Mouse (Mus musculus) CH12.LX (cell line): ENCODE results near the gene Mrps12. TPM values are rescaled to one million over a fixed set of nuclear protein-coding genes. Genes with fewer than 3 reads are reported as not detected.

Source experiments
- DNase-seq: peaks from one replicate; pipeline ENCODE4 v3.0.0-alpha.2; 2013; ENCODE audit errors: extremely low read depth
- H3K27ac ChIP-seq: 2 replicates; pipeline ENCODE4 v1.5.1; 2012; ENCODE audit warnings: low read depth, mild to moderate bottlenecking, control low read depth, moderate library complexity; ENCODE audit not compliant: insufficient read depth
- H3K27me3 ChIP-seq: replicated peaks from 2 replicates; pipeline ENCODE3; 2012; ENCODE audit warnings: inconsistent platforms
- H3K36me3 ChIP-seq, 2 experiments: replicated peaks in 1 of 2; 2 replicates each; pipeline versions ENCODE3 to v1.6.1; 2012; ENCODE audit warnings: inconsistent platforms in 1 of 2, low read length in 1 of 2, mild to moderate bottlenecking in 1 of 2, mixed read lengths in 1 of 2, moderate library complexity in 1 of 2; ENCODE audit not compliant: control insufficient read depth in 1 of 2, insufficient read depth in 1 of 2
- H3K4me1 ChIP-seq, 2 experiments: 2 replicates each; pipeline ENCODE4 v1.6.1; 2012; ENCODE audit warnings: inconsistent platforms in 1 of 2, moderate library complexity in 1 of 2; ENCODE audit not compliant: insufficient read depth in 2 of 2, control insufficient read depth in 1 of 2
- H3K4me2 ChIP-seq: 2 replicates; pipeline ENCODE4 v1.6.1; 2012; ENCODE audit warnings: low read depth, mild to moderate bottlenecking, control low read depth; ENCODE audit not compliant: poor library complexity, insufficient read depth, severe bottlenecking
- H3K4me3 ChIP-seq, 3 experiments: fragments of 150-350 bp in 1 of 3; sonication (generic) in 1 of 3; replicated peaks in 1 of 3; 2 replicates each; pipeline versions ENCODE3 to v1.5.1; 2011 to 2012; ENCODE audit warnings: low read depth in 2 of 3, low read length in 2 of 3, mild to moderate bottlenecking in 2 of 3, moderate library complexity in 2 of 3, control low read depth in 1 of 3, improper control_type of control experiment in 1 of 3, inconsistent platforms in 1 of 3, mixed read lengths in 1 of 3; ENCODE audit not compliant: poor library complexity in 1 of 3
- H3K79me2 ChIP-seq: replicated peaks from 2 replicates; pipeline ENCODE4 v1.6.1; 2012; ENCODE audit warnings: mild to moderate bottlenecking, moderate library complexity; ENCODE audit not compliant: control insufficient read depth, poor library complexity, insufficient read depth, severe bottlenecking; ENCODE audit errors: extremely low read depth
- H3K9ac ChIP-seq: 2 replicates; pipeline ENCODE4 v1.6.1; 2012; ENCODE audit warnings: low read depth, mild to moderate bottlenecking, control low read depth, moderate library complexity; ENCODE audit not compliant: insufficient read depth
- H3K9me3 ChIP-seq: replicated peaks from 2 replicates; pipeline ENCODE3; 2012; ENCODE audit warnings: low read length, inconsistent platforms, mixed read lengths
- CTCF ChIP-seq, 2 experiments: IDR thresholded peaks in 1 of 2; conservative IDR thresholded peaks in 1 of 2; 2 replicates each; pipeline ENCODE4 v1.5.1; 2011 to 2012; ENCODE audit warnings: low read depth in 2 of 2, low read length in 2 of 2, improper control_type of control experiment in 1 of 2, inconsistent platforms in 1 of 2, mild to moderate bottlenecking in 1 of 2, moderate library complexity in 1 of 2
- EP300 ChIP-seq: IDR thresholded peaks from 2 replicates; pipeline ENCODE4 v1.6.1; 2011; ENCODE audit warnings: low read length, improper control_type of control experiment
- IRF4 ChIP-seq: IDR thresholded peaks from 2 replicates; pipeline ENCODE4 v1.6.1; 2014; ENCODE audit warnings: low read depth, mild to moderate bottlenecking, inconsistent platforms, low read length, improper control_type of control experiment
- JUN ChIP-seq: IDR thresholded peaks from 2 replicates; pipeline ENCODE4 v1.6.1; 2011; ENCODE audit warnings: low read depth, mild to moderate bottlenecking, low read length, improper control_type of control experiment, moderate library complexity; ENCODE audit not compliant: insufficient read depth
- JUND ChIP-seq: conservative IDR thresholded peaks from 2 replicates; pipeline ENCODE4 v1.6.1; 2011; ENCODE audit warnings: low read depth, low read length, improper control_type of control experiment
- KAT2A ChIP-seq: IDR thresholded peaks from 2 replicates; pipeline ENCODE4 v1.6.1; 2012; ENCODE audit warnings: low read length, improper control_type of control experiment, inconsistent platforms; ENCODE audit not compliant: insufficient replicate concordance
- MAZ ChIP-seq: IDR thresholded peaks from 2 replicates; pipeline ENCODE4 v1.6.1; 2012; ENCODE audit warnings: low read depth, mild to moderate bottlenecking, inconsistent platforms, low read length, improper control_type of control experiment, moderate library complexity
- MYC ChIP-seq: IDR thresholded peaks from 2 replicates; pipeline ENCODE4 v1.6.1; 2011; ENCODE audit warnings: low read depth, mild to moderate bottlenecking, improper control_type of control experiment, low read length
- NELFE ChIP-seq: IDR thresholded peaks from 2 replicates; pipeline ENCODE4 v1.6.1; 2011; ENCODE audit warnings: low read depth, low read length, improper control_type of control experiment
- NRF1 ChIP-seq: IDR thresholded peaks from 2 replicates; pipeline ENCODE4 v1.6.1; 2014; ENCODE audit warnings: low read depth, mild to moderate bottlenecking, inconsistent platforms, low read length, improper control_type of control experiment, moderate library complexity
- SMC3 ChIP-seq: IDR thresholded peaks from 2 replicates; pipeline ENCODE4 v1.6.1; 2011; ENCODE audit warnings: low read depth, low read length, improper control_type of control experiment
- TBP ChIP-seq: conservative IDR thresholded peaks from 2 replicates; pipeline ENCODE4 v1.6.1; 2011; ENCODE audit warnings: low read depth, low read length, improper control_type of control experiment
- TCF12 ChIP-seq: IDR thresholded peaks from 2 replicates; pipeline ENCODE4 v1.6.1; 2014; ENCODE audit warnings: low read depth, mild to moderate bottlenecking, inconsistent platforms, low read length, improper control_type of control experiment
- USF1 ChIP-seq: IDR thresholded peaks from 2 replicates; pipeline ENCODE4 v1.6.1; 2014; ENCODE audit warnings: low read depth, mild to moderate bottlenecking, inconsistent platforms, low read length, improper control_type of control experiment
- USF2 ChIP-seq: conservative IDR thresholded peaks from 2 replicates; pipeline ENCODE4 v1.6.1; 2011; ENCODE audit warnings: low read depth, low read length, improper control_type of control experiment
- ZKSCAN1 ChIP-seq: IDR thresholded peaks from 2 replicates; pipeline ENCODE4 v1.6.1; 2012; ENCODE audit warnings: low read depth, inconsistent platforms, low read length, improper control_type of control experiment, borderline replicate concordance
- ZNF384 ChIP-seq: IDR thresholded peaks from 2 replicates; pipeline ENCODE4 v1.6.1; 2012; ENCODE audit warnings: low read depth, low read length, improper control_type of control experiment, inconsistent platforms
- dilution Hi-C: fragments of 300-500 bp; cut with MboI; formaldehyde crosslinking; loops from 2 replicates; pipeline ENCODE4 v1.14.3; 2020; ENCODE audit warnings: low sequenced_read_pairs; ENCODE audit not compliant: extremely low pct_unique_long_range_greater_than_20kb, extremely low pct_ligation_motif_present
- in situ Hi-C: fragments of 300-500 bp; cut with MboI; formaldehyde crosslinking; loops from 3 replicates; pipeline ENCODE4 v1.14.3; 2019; ENCODE audit warnings: low sequenced_read_pairs, low pct_ligation_motif_present, low pct_unique_long_range_greater_than_20kb, mixed read lengths
- polyA plus RNA-seq: library from polyadenylated mRNA; unstranded; fragments of >175 nt; gene quantifications from 2 replicates; pipeline ENCODE4 v1.2.1, GENCODE M21; 2012; ENCODE audit warnings: low read depth; ENCODE audit not compliant: insufficient read length
- total RNA-seq, 2 experiments: library from RNA; depleted of rRNA; stranded (reverse); fragments of 300-350 nt in 1 of 2; fragments of >200 nt in 1 of 2; gene quantifications; 2 replicates each; pipeline ENCODE4 v1.2.3; 2012 to 2014

The Mrps12 gene
- total and polyA plus RNA-seq, 3 experiments = 66.0 to 112 (median 91.6) TPM

GRCm38 (mm10) chr7:28724613-28725012 lies 17.0 kb downstream of the Mrps12 start:
- DNase-seq = no peak
- Histone ChIP-seq H3K27ac (no peak overlapping the region), H3K27me3 (peaks cover 3% of the 10 kb centered on the region), H3K4me2 (no peak overlapping the region), H3K4me3 (no peak overlapping the region), H3K36me3 (no peaks in the 10 kb centered on the region), H3K4me1 (0 out of 4 replicates have a peak, but pooled peaks cover 0 to 2% of the 10 kb centered on the region in 2 experiments), H3K9ac (no peak overlapping the region), H3K79me2 (no peaks in the 10 kb centered on the region), H3K9me3 (peaks cover 5% of the 10 kb centered on the region)
- in situ Hi-C loops = no loop called here
- dilution Hi-C loops = no loop called here
- TF ChIP-seq JUN (no peak), JUND (no peak), MYC (no peak), ZKSCAN1 (no peak), SMC3 (no peak), ZNF384 (no peak), CTCF (conservative IDR thresholded peaks at IDR 0.05 in 1 of 2, IDR thresholded peaks at IDR 0.05 in 1 of 2; ENCODE audit: low read depth in 2 of 2, low read length in 2 of 2) (no peak), USF1 (no peak), KAT2A (no peak), USF2 (no peak)

- in situ Hi-C loops (no loop called here), dilution Hi-C loops (no loop called here)
- Histone ChIP-seq H3K4me1 (0 out of 4 replicates have a peak, but pooled peaks cover 0 to 2% of the 10 kb centered on the region in 2 experiments), H3K4me3 (no peak overlapping the region), H3K4me2 (no peak overlapping the region), H3K36me3 (no peaks in the 10 kb centered on the region), H3K9ac (no peak overlapping the region), H3K27ac (no peak overlapping the region), H3K27me3 (no peaks in the 10 kb centered on the region), H3K79me2 (no peaks in the 10 kb centered on the region), H3K9me3 (peaks cover 5% of the 10 kb centered on the region)
- no peak for DNase-seq
- peak in 1 of 2 experiments; percentile 45; a peak in 1 of 4 replicates for TF ChIP-seq CTCF (conservative IDR thresholded peaks at IDR 0.05 in 1 of 2, IDR thresholded peaks at IDR 0.05 in 1 of 2; ENCODE audit: low read depth in 2 of 2, low read length in 2 of 2)
- no peak for TF ChIP-seq EP300
Measured at GRCm38 (mm10) chr7:28722079-28722478, 19.5 kb downstream of the Mrps12 start.

GRCm38 (mm10) chr7:28720753-28721537 lies 20.7 kb downstream of the Mrps12 start:
- no peaks in the 10 kb centered on the region for H3K27me3 ChIP-seq
- H3K9me3 ChIP-seq = peaks cover 5% of the 10 kb centered on the region
- no peaks in the 10 kb centered on the region for H3K4me1 ChIP-seq
- no peaks in the 10 kb centered on the region for H3K36me3 ChIP-seq
- TF ChIP-seq JUN (no peak), NRF1 (no peak), TBP (no peak), IRF4 (no peak), TCF12 (no peak), NELFE (no peak), ZNF384 (no peak), CTCF (conservative IDR thresholded peaks at IDR 0.05 in 1 of 2, IDR thresholded peaks at IDR 0.05 in 1 of 2; ENCODE audit: low read depth in 2 of 2, low read length in 2 of 2) (no peak), USF2 (no peak), MAZ (no peak)
- dilution Hi-C loops = no loop called here
- H3K79me2 ChIP-seq = no peaks in the 10 kb centered on the region
- H3K4me3 ChIP-seq = no peak overlapping the region
- in situ Hi-C loops = no loop called here
- no peak for DNase-seq
- no peak overlapping the region for H3K27ac ChIP-seq
- no peak overlapping the region for H3K9ac ChIP-seq
- no peak overlapping the region for H3K4me2 ChIP-seq
